Mouse (Mus musculus): ENCODE measurements around the gene Uvssa.

DNA sequence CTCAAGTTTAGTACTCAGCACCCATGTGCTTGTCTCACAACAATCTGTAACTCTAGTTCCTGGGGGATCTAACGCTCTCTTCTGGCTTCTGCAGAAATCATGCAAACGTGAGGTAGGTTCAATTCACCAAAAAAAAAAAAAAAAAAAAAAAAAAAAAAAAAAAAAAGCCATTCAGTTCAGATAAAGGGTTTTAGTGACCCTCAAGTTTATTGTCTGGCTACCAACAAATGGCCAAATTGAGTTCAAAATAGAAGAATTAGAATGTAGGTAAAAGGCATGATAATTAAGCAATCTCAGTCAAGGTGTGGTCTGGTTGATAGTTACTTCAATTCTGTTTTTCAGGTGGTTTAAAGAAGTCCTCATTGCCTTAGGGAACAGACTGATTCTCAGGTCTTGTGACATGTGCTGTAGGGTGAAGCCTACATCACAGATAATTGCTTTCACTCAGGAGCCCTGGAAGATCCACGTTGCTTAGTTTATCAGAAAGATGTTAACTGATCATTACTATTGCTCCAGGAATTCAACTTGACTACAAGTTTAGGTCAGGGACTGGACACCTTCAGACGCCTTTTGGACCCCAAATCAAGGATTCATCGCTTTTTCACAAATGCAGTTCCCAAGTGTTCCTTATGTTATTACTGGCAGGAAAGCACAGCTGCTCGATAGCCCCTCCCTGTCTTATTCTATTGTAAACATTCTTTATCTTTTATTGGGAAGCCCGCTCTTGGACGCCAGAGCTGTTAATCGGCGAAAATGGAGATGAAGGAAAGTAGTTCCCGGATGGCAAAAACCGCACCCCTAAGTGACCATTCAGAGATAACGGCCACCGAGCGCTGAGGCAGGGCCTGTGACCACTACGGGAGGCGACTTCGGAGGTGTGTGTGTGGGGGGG, 43.7 kb upstream of the Uvssa start:
- no peak for TF ChIP-seq CTCF (IDR thresholded peaks at IDR 0.05; ENCODE audit: borderline replicate concordance, insufficient read depth, low read depth, low read length)
- no peak for TF ChIP-seq POLR2A (IDR thresholded peaks at IDR 0.05; ENCODE audit: borderline replicate concordance, insufficient read depth, low read length)
